Mouse (Mus musculus) limb, embryonic 10.5 days (tissue): ENCODE measurements around the gene Arhgap17. TPM values are rescaled to one million over a fixed set of nuclear protein-coding genes. Genes with fewer than 3 reads are reported as not detected.

Experiments used
- DNase-seq: peaks from one replicate; pipeline ENCODE4 v3.0.0-alpha.2; 2017; ENCODE audit warnings: low spot score
- H3K27ac ChIP-seq: fragments of 300-500 bp; sonication (generic); 2 replicates; pipeline ENCODE4 v1.5.1; 2016; ENCODE audit warnings: mild to moderate bottlenecking
- H3K27me3 ChIP-seq: fragments of 300-500 bp; sonication (generic); 2 replicates; pipeline ENCODE4 v1.6.1; 2016; ENCODE audit warnings: low read depth, mild to moderate bottlenecking; ENCODE audit not compliant: poor library complexity, severe bottlenecking
- H3K36me3 ChIP-seq: fragments of 300-500 bp; sonication (generic); 2 replicates; pipeline ENCODE4 v1.6.1; 2016; ENCODE audit warnings: mild to moderate bottlenecking, moderate library complexity
- H3K4me1 ChIP-seq: fragments of 300-500 bp; sonication (generic); 2 replicates; pipeline ENCODE4 v1.6.1; 2016
- H3K4me3 ChIP-seq: fragments of 300-500 bp; sonication (generic); 2 replicates; pipeline ENCODE4 v1.5.1; 2016; ENCODE audit warnings: mild to moderate bottlenecking, moderate library complexity
- H3K9me3 ChIP-seq: fragments of 300-500 bp; sonication (generic); replicated peaks from 2 replicates; pipeline ENCODE4 v1.6.1; 2016; ENCODE audit warnings: mild to moderate bottlenecking
- WGBS: fragments of 180-500 bp; shearing (Covaris S2); methylation state at CpG from one replicate; pipeline ENCODE4 v1.1.7; 2016; 5-methylcytosine and 5-hydroxymethylcytosine counted together
- polyA plus RNA-seq: library from polyadenylated mRNA; unstranded; fragments of >200 nt; fragmentation: Nextera tagmentation; extraction: Ambion mirVana; gene quantifications from 2 replicates; pipeline ENCODE4 v1.2.1, GENCODE M21; 2016

The Arhgap17 gene
- polyA plus RNA-seq, 1 experiment from 2014 or later, result 31.5 TPM

GRCm38 (mm10) chr7:123350243-123350642, 19.5 kb downstream of the Arhgap17 start:
- no peak overlapping the region for H3K4me3 ChIP-seq
- WGBS, result 68% methylated on average over 2 of the region's 2 CpGs
- no peaks in the 10 kb centered on the region for H3K9me3 ChIP-seq
- H3K36me3 ChIP-seq, result no peaks in the 10 kb centered on the region
- DNase-seq, result no peak
- H3K27me3 ChIP-seq, result no peaks in the 10 kb centered on the region
- no peak overlapping the region for H3K27ac ChIP-seq
- H3K4me1 ChIP-seq, result 0 out of 2 replicates have a peak, but pooled peaks cover 5% of the 10 kb centered on the region

- H3K9me3 ChIP-seq, result no peaks in the 10 kb centered on the region
- H3K36me3 ChIP-seq, result no peaks in the 10 kb centered on the region
- H3K4me3 ChIP-seq, result no peak overlapping the region
- H3K27me3 ChIP-seq, result no peaks in the 10 kb centered on the region
- 87% methylated on average over 11 of the region's 11 CpGs for WGBS
- no peak for DNase-seq
- 0 out of 2 replicates have a peak, but pooled peaks cover 5% of the 10 kb centered on the region for H3K4me1 ChIP-seq
- no peak overlapping the region for H3K27ac ChIP-seq
Observed at GRCm38 (mm10) chr7:123349813-123350212, 19.9 kb downstream of the Arhgap17 start.

- no peak overlapping the region for H3K27ac ChIP-seq
- 89% methylated on average over 7 of the region's 7 CpGs for WGBS
- H3K4me1 ChIP-seq, result 0 out of 2 replicates have a peak, but pooled peaks cover 8% of the 10 kb centered on the region
- H3K36me3 ChIP-seq, result no peaks in the 10 kb centered on the region
- H3K27me3 ChIP-seq, result no peaks in the 10 kb centered on the region
- no peak for DNase-seq
- H3K9me3 ChIP-seq, result no peaks in the 10 kb centered on the region
- no peak overlapping the region for H3K4me3 ChIP-seq
Observed at GRCm38 (mm10) chr7:123346631-123347290, 23.0 kb downstream of the Arhgap17 start.

GRCm38 (mm10) chr7:123345041-123345544, 24.6 kb downstream of the Arhgap17 start:
- 79% methylated on average over 3 of the region's 3 CpGs for WGBS
- no peaks in the 10 kb centered on the region for H3K27me3 ChIP-seq

GRCm38 (mm10) chr7:123344079-123344780, 25.5 kb downstream of the Arhgap17 start:
- no peaks in the 10 kb centered on the region for H3K27me3 ChIP-seq
- H3K9me3 ChIP-seq, result no peaks in the 10 kb centered on the region
- 93% methylated on average over 5 of the region's 5 CpGs for WGBS
- no peak for DNase-seq
- H3K4me3 ChIP-seq, result no peak overlapping the region
- peaks cover 5% of the 10 kb centered on the region; the same call in 1 of the 2 replicates for H3K36me3 ChIP-seq
- H3K4me1 ChIP-seq, result 0 out of 2 replicates have a peak, but pooled peaks cover 8% of the 10 kb centered on the region
- H3K27ac ChIP-seq, result no peak overlapping the region

More at GRCm38 (mm10) chr7:123345041-123345544, 24.6 kb downstream of the Arhgap17 start:
- no peaks in the 10 kb centered on the region for H3K36me3 ChIP-seq
- no peak overlapping the region for H3K27ac ChIP-seq
- DNase-seq, result no peak
- 0 out of 2 replicates have a peak, but pooled peaks cover 8% of the 10 kb centered on the region for H3K4me1 ChIP-seq
- H3K9me3 ChIP-seq, result no peaks in the 10 kb centered on the region
- no peak overlapping the region for H3K4me3 ChIP-seq

- Histone ChIP-seq H3K9me3 (no peaks in the 10 kb centered on the region), H3K4me3 (no peak overlapping the region), H3K4me1 (peaks cover 11% of the 10 kb centered on the region), H3K36me3 (peaks cover 5% of the 10 kb centered on the region; the same call in 1 of the 2 replicates), H3K27ac (no peak overlapping the region), H3K27me3 (no peaks in the 10 kb centered on the region)
- WGBS, result 83% methylated on average over 5 of the region's 5 CpGs
- no peak for DNase-seq
Observed at GRCm38 (mm10) chr7:123341896-123342295, 27.8 kb downstream of the Arhgap17 start.

GRCm38 (mm10) chr7:123338351-123338750, 31.4 kb downstream of the Arhgap17 start:
- peaks cover 11% of the 10 kb centered on the region for H3K4me1 ChIP-seq
- no peak overlapping the region for H3K4me3 ChIP-seq
- no peak for DNase-seq
- no peaks in the 10 kb centered on the region for H3K9me3 ChIP-seq
- H3K36me3 ChIP-seq, result peaks cover 5% of the 10 kb centered on the region; the same call in 1 of the 2 replicates
- H3K27me3 ChIP-seq, result no peaks in the 10 kb centered on the region
- H3K27ac ChIP-seq, result no peak overlapping the region
- WGBS, result 53% methylated on average over 8 of the region's 8 CpGs

- no peak overlapping the region for H3K4me3 ChIP-seq
- DNase-seq, result no peak
- WGBS, result 87% methylated on average over 1 of the region's 1 CpGs
- no peaks in the 10 kb centered on the region for H3K9me3 ChIP-seq
- peaks cover 5% of the 10 kb centered on the region; the same call in 1 of the 2 replicates for H3K36me3 ChIP-seq
- peaks cover 14% of the 10 kb centered on the region for H3K4me1 ChIP-seq
- H3K27me3 ChIP-seq, result no peaks in the 10 kb centered on the region
- H3K27ac ChIP-seq, result no peak overlapping the region
Observed at GRCm38 (mm10) chr7:123336322-123336721, 33.4 kb downstream of the Arhgap17 start.

- H3K27me3 ChIP-seq, result no peaks in the 10 kb centered on the region
- 86% methylated on average over 9 of the region's 9 CpGs for WGBS
- no peaks in the 10 kb centered on the region for H3K9me3 ChIP-seq
- H3K4me1 ChIP-seq, result peaks cover 27% of the 10 kb centered on the region
- peaks cover 20% of the 10 kb centered on the region for H3K36me3 ChIP-seq
- H3K4me3 ChIP-seq, result no peak overlapping the region
- H3K27ac ChIP-seq, result peak overlapping the region; percentile 31
- DNase-seq, result no peak
Observed at GRCm38 (mm10) chr7:123330506-123330905, 39.2 kb downstream of the Arhgap17 start.

GRCm38 (mm10) chr7:123327909-123328308, 41.8 kb downstream of the Arhgap17 start:
- Histone ChIP-seq H3K9me3 (no peaks in the 10 kb centered on the region), H3K4me1 (peaks cover 27% of the 10 kb centered on the region), H3K27ac (no peak overlapping the region), H3K27me3 (no peaks in the 10 kb centered on the region), H3K4me3 (no peak overlapping the region), H3K36me3 (peaks cover 44% of the 10 kb centered on the region)
- no peak for DNase-seq
- 77% methylated on average over 4 of the region's 4 CpGs for WGBS

GRCm38 (mm10) chr7:123326901-123327300, 42.8 kb downstream of the Arhgap17 start:
- no peaks in the 10 kb centered on the region for H3K9me3 ChIP-seq
- no peak overlapping the region for H3K4me3 ChIP-seq
- DNase-seq, result no peak
- WGBS, result 89% methylated on average over 4 of the region's 4 CpGs
- peaks cover 27% of the 10 kb centered on the region for H3K4me1 ChIP-seq
- no peaks in the 10 kb centered on the region for H3K27me3 ChIP-seq
- no peak overlapping the region for H3K27ac ChIP-seq
- peaks cover 54% of the 10 kb centered on the region for H3K36me3 ChIP-seq

GRCm38 (mm10) chr7:123326062-123326461, 43.7 kb downstream of the Arhgap17 start:
- Histone ChIP-seq H3K27me3 (no peaks in the 10 kb centered on the region), H3K4me3 (no peak overlapping the region), H3K36me3 (peaks cover 62% of the 10 kb centered on the region), H3K27ac (no peak overlapping the region), H3K9me3 (no peaks in the 10 kb centered on the region), H3K4me1 (peaks cover 18% of the 10 kb centered on the region)
- DNase-seq, result no peak
- WGBS, result 93% methylated on average over 5 of the region's 5 CpGs

- H3K9me3 ChIP-seq, result no peaks in the 10 kb centered on the region
- H3K27me3 ChIP-seq, result no peaks in the 10 kb centered on the region
- H3K36me3 ChIP-seq, result peaks cover 80% of the 10 kb centered on the region
- H3K4me3 ChIP-seq, result no peak overlapping the region
- DNase-seq, result no peak
- 92% methylated on average over 1 of the region's 1 CpGs for WGBS
- no peak overlapping the region for H3K27ac ChIP-seq
- peaks cover 10% of the 10 kb centered on the region for H3K4me1 ChIP-seq
Observed at GRCm38 (mm10) chr7:123324105-123324504, 45.6 kb downstream of the Arhgap17 start.
